Mouse (Mus musculus) adrenal gland, adult 8-10 months (tissue): ENCODE results near the gene Sec13. TPM values are rescaled to one million over a fixed set of nuclear protein-coding genes. Genes with fewer than 3 reads are reported as not detected.
"Not testable (repeated sequence)": the region's sequence is repeated elsewhere in the genome, so short reads cannot be mapped to it uniquely, and the experiment has no call there.

Experiments used
- DNase-seq: peaks from one replicate; pipeline ENCODE4 v3.0.0; 2022
- total RNA-seq, 4 experiments: library from RNA; stranded (reverse); gene quantifications; 2 replicates each; pipeline ENCODE4 v1.2.4; 2022

The Sec13 gene
- 100 to 1,000 TPM; 117 to 146 (median 124) TPM for total RNA-seq

- DNase-seq = peak; percentile 66
Measured at GRCm38 (mm10) chr6:113740236-113741217, at the start of gene Sec13. Gene Sec13, minus strand, starts transcription at chr6:113740743.

GRCm38 (mm10) chr6:113787459-113787968 lies 47.0 kb upstream of the Sec13 start:
- no peak for DNase-seq

GRCm38 (mm10) chr6:113785658-113786057 lies 45.1 kb upstream of the Sec13 start:
- no peak for DNase-seq

GRCm38 (mm10) chr6:113778229-113778753 lies 37.7 kb upstream of the Sec13 start:
- no peak for DNase-seq

- no peak for DNase-seq
Measured at GRCm38 (mm10) chr6:113768804-113769203, 28.3 kb upstream of the Sec13 start.

- DNase-seq = peak; percentile 17
Measured at GRCm38 (mm10) chr6:113761644-113762043, 21.1 kb upstream of the Sec13 start.

- DNase-seq = no peak
Measured at GRCm38 (mm10) chr6:113749119-113749685, 8.7 kb upstream of the Sec13 start.

GRCm38 (mm10) chr6:113748351-113748750 lies 7.8 kb upstream of the Sec13 start:
- DNase-seq = no peak

- no peak for DNase-seq
Measured at GRCm38 (mm10) chr6:113747284-113747683, 6.7 kb upstream of the Sec13 start.

- no peak for DNase-seq
Measured at GRCm38 (mm10) chr6:113745117-113745516, 4.6 kb upstream of the Sec13 start.

GRCm38 (mm10) chr6:113743111-113743510 lies 2.6 kb upstream of the Sec13 start:
- DNase-seq = no peak

- no peak for DNase-seq
Measured at GRCm38 (mm10) chr6:113742321-113742720, 1.8 kb upstream of the Sec13 start.

GRCm38 (mm10) chr6:113741425-113741824 lies 882 bp upstream of the Sec13 start:
- no peak for DNase-seq

- no peak for DNase-seq
Measured at GRCm38 (mm10) chr6:113737318-113738046, 3.1 kb downstream of the Sec13 start.

GRCm38 (mm10) chr6:113731296-113731695 lies 9.2 kb downstream of the Sec13 start:
- no peak for DNase-seq

- DNase-seq = no peak
Measured at GRCm38 (mm10) chr6:113728181-113728580, 12.4 kb downstream of the Sec13 start.

- no peak for DNase-seq
Measured at GRCm38 (mm10) chr6:113721061-113721460, 19.5 kb downstream of the Sec13 start.

GRCm38 (mm10) chr6:113719878-113720277 lies 20.7 kb downstream of the Sec13 start, which contains the start of gene Ghrl:
Gene Ghrl, minus strand, starts transcription at chr6:113719880.
- no peak for DNase-seq

- no peak for DNase-seq
Measured at GRCm38 (mm10) chr6:113717541-113717940, 23.0 kb downstream of the Sec13 start.

GRCm38 (mm10) chr6:113714797-113715196 lies 25.7 kb downstream of the Sec13 start:
- no peak for DNase-seq

- DNase-seq = no peak
Measured at GRCm38 (mm10) chr6:113714276-113714675, 26.3 kb downstream of the Sec13 start.

GRCm38 (mm10) chr6:113713389-113713788 lies 27.2 kb downstream of the Sec13 start:
- DNase-seq = not testable (repeated sequence)
